22 mouse cellular contexts compared by ENCODE assay signal in the genomic region with DNA sequence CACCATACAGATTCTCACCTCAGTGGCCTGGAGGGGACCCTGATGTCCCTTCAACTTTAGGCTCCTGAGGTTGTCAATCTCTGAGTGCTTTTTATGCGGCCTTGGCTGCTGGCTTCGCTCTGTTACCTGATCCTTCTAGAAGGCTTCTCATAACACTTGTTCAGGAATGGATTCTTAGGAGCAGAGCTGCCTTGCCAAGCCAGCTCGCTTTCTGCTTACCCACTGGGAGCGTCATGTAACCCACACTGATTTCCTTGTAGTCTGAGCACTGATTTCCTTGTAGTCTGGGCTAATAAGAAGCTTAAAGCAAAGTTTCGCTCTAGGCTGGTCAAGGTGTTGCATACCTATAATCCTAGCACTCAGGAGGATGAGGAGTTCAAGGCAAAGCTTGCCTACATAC. TPM values are rescaled to one million over a fixed set of nuclear protein-coding genes. Genes with fewer than 3 reads are reported as not detected.
"Had no signal": no experiment of that assay in that cellular context is flagged by ENCODE, and none has a peak within 500 bp of the region (broad histone marks: within the 10 kb centered on the region; RNA-seq: fewer than 3 reads in every experiment).

No protein-coding gene starts in this region.

- H3K27ac ChIP-seq: kidney, embryonic 15.5 days; left cerebral cortex, adult 2 months; liver, embryonic 13.5 days; macrophage; midbrain, embryonic 12.5 days; neural tube, embryonic 13.5 days had no signal

- H3K36me3 ChIP-seq: kidney, embryonic 15.5 days; liver, embryonic 13.5 days; midbrain, embryonic 12.5 days; neural tube, embryonic 13.5 days had no signal

- H3K9ac ChIP-seq: kidney, embryonic 15.5 days; liver, embryonic 13.5 days; midbrain, embryonic 12.5 days; neural tube, embryonic 13.5 days had no signal

- H3K4me1 ChIP-seq: liver, embryonic 13.5 days; neural tube, embryonic 13.5 days had no signal

- H3K9me3 ChIP-seq: kidney, embryonic 15.5 days; liver, embryonic 13.5 days; midbrain, embryonic 12.5 days; neural tube, embryonic 13.5 days had no signal

- DNase-seq: kidney, adult 8-10 months; kidney, postnatal 10 days; kidney, postnatal 36 days; layer of hippocampus, postnatal 36 days; liver, embryonic 13.5 days; lung, adult 2 months; lung, postnatal 14 days; retina, postnatal 1 day; right cerebral cortex, postnatal 25 days; thymus, postnatal 25 days had no signal

- H3K27me3 ChIP-seq: kidney, embryonic 15.5 days; liver, embryonic 13.5 days; midbrain, embryonic 12.5 days; neural tube, embryonic 13.5 days had no signal

- H3K4me2 ChIP-seq: kidney, embryonic 15.5 days; liver, embryonic 13.5 days; midbrain, embryonic 12.5 days; neural tube, embryonic 13.5 days had no signal

- H3K4me3 ChIP-seq: kidney, embryonic 15.5 days; left cerebral cortex, adult 2 months; liver, embryonic 13.5 days; midbrain, embryonic 12.5 days; myocyte; neural tube, embryonic 13.5 days had no signal

- ATAC-seq: midbrain, embryonic 16.5 days had no signal

RNA-seq across cellular contexts. Expression of a gene that starts 21.0 kb away (rescaled TPM):
- total RNA-seq: megakaryocyte, adult 5-6 weeks; monocyte, adult 5-6 weeks; neutrophil, adult 5-6 weeks had no signal
- polyA plus RNA-seq: limb, embryonic 11.5 days; liver, embryonic 13.5 days; macrophage; myocyte; spleen, adult 2 months had no signal

RNA-seq across cellular contexts. Expression of a gene that starts 33.6 kb away (rescaled TPM):
- total RNA-seq: monocyte, adult 5-6 weeks had no signal
- polyA plus RNA-seq: macrophage had no signal
